Mouse (Mus musculus): ENCODE data around the gene Gnb3. TPM values are rescaled to one million over a fixed set of nuclear protein-coding genes. Genes with fewer than 3 reads are reported as not detected.
A peak's percentile ranks its signal among the peaks of the same experiment; 100 is the strongest.

Gene Gnb3
- polyA plus RNA-seq, 1 experiment from 2014 or later, result 0.22 TPM

DNA sequence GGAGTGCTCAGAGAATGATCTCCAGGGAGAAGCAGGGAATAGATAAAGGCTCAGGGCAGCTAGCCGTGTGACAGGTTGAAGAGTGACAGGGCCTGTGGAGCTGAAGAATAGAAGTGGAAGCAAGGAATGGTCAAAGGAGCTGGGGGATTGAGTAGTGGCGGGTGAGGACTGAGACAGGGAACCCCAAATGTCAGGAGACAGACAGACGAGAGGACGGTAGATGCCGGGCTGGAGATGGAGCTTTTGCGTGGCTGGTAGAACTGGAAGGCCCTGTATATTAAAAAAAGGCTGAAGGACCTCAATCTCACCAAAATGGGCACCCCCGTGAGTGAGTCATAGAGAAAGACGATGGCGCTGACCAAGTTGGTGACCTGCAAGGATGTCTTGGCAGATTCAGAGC, 20.4 kb upstream of the Gnb3 start:
- no peak for DNase-seq (ENCODE audit: low spot score)
- Histone ChIP-seq H3K4me2 (replicated peaks; ENCODE audit: low read depth, low read length) (no peak overlapping the region), H3K9me3 (ENCODE audit: control insufficient read depth, low read length) (no peaks in the 10 kb centered on the region), H3K27me3 (ENCODE audit: control insufficient read depth, insufficient read depth, low read length) (no peaks in the 10 kb centered on the region), H3K4me1 (replicated peaks; ENCODE audit: control insufficient read depth, insufficient read depth, low read length) (peaks cover 23% of the 10 kb centered on the region), H3K36me3 (ENCODE audit: control insufficient read depth, insufficient read depth, low read length) (no peaks in the 10 kb centered on the region), H3K4me3 (ENCODE audit: low read depth, low read length) (no peak overlapping the region), H3K9ac (ENCODE audit: low read depth, low read length) (no peak overlapping the region), H3K27ac (ENCODE audit: low read depth, low read length) (no peak overlapping the region)
- WGBS, result 78% methylated on average over 9 of the region's 9 CpGs
- no peak for ATAC-seq (ENCODE audit: low FRiP score)

DNA sequence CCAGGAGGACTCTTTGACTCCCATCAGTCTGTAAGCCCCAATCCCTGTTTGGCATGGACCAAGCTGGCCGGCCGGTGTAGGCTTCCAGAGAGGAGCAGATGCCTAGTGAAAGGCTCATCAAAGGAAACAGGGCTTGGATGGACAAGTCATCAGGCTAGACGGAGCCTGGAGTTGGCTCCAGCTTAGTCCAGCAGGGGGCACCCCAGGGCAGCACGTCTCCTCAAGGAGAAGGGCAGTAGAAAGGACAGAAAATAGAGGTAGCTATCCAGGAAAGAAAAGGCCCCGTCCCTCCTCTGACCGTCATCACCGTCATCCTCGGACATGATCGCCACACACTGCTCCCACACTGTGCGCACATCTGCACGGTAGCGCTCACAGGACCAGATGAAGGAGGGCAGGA, 19.6 kb upstream of the Gnb3 start:
- Histone ChIP-seq H3K4me2 (replicated peaks; ENCODE audit: low read depth, low read length) (no peak overlapping the region), H3K4me3 (ENCODE audit: low read depth, low read length) (no peak overlapping the region), H3K4me1 (replicated peaks; ENCODE audit: control insufficient read depth, insufficient read depth, low read length) (peaks cover 23% of the 10 kb centered on the region), H3K9ac (ENCODE audit: low read depth, low read length) (peak overlapping the region; percentile 47), H3K36me3 (ENCODE audit: control insufficient read depth, insufficient read depth, low read length) (no peaks in the 10 kb centered on the region), H3K9me3 (ENCODE audit: control insufficient read depth, low read length) (no peaks in the 10 kb centered on the region), H3K27me3 (ENCODE audit: control insufficient read depth, insufficient read depth, low read length) (no peaks in the 10 kb centered on the region), H3K27ac (ENCODE audit: low read depth, low read length) (no peak overlapping the region)
- DNase-seq (ENCODE audit: low spot score) (peak; percentile 92), ATAC-seq (ENCODE audit: low FRiP score) (peak; percentile 9; the same call in 1 of the 2 replicates)
- 11% methylated on average over 12 of the region's 12 CpGs for WGBS

DNA sequence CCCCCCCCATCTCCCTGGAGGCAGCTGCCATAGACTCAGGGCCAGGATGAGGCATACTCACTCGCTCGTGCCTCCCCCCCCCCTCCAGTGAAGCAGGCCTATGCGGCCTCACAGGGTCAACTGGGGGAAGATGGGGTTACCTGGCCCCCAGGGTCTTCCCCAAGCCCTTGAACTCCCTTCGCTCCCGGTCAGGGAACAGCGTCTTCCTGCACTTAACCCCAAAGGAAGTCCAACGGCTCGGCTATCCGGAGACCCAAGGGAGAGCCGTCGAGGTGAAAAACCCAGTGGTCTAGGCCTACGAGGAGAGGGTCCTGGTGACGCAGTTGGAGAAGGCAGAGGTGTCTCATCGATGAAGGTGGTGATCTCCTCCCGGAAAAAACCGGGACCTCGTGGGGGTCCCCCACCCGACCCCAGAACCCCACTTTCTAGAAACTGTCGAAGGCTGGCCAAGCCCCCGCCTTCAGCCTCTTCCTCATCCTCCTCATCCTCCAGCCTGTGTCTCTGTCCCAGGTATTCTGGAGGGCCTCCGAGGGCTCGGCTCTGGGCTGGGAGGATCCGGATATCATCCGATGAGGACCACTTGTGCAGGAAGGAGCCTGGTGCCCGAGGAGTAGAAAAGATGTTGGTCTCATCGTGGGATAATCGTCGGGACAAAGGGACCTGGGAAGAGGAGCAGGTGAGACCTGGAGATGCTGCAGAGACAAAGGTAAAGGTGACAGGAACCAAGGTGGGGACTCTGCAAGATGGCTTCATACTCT, 18.7 kb upstream of the Gnb3 start:
- 78% methylated on average over 26 of the region's 28 CpGs for WGBS
- Histone ChIP-seq H3K4me3 (ENCODE audit: low read depth, low read length) (no peak overlapping the region), H3K36me3 (ENCODE audit: control insufficient read depth, insufficient read depth, low read length) (no peaks in the 10 kb centered on the region), H3K27me3 (ENCODE audit: control insufficient read depth, insufficient read depth, low read length) (no peaks in the 10 kb centered on the region), H3K27ac (ENCODE audit: low read depth, low read length) (no peak overlapping the region), H3K4me2 (replicated peaks; ENCODE audit: low read depth, low read length) (no peak overlapping the region; the same call in 1 of the 2 replicates), H3K9ac (ENCODE audit: low read depth, low read length) (no peak overlapping the region), H3K9me3 (ENCODE audit: control insufficient read depth, low read length) (no peaks in the 10 kb centered on the region), H3K4me1 (replicated peaks; ENCODE audit: control insufficient read depth, insufficient read depth, low read length) (peaks cover 19% of the 10 kb centered on the region)
- DNase-seq (ENCODE audit: low spot score), result no peak
- ATAC-seq (ENCODE audit: low FRiP score), result no peak

DNA sequence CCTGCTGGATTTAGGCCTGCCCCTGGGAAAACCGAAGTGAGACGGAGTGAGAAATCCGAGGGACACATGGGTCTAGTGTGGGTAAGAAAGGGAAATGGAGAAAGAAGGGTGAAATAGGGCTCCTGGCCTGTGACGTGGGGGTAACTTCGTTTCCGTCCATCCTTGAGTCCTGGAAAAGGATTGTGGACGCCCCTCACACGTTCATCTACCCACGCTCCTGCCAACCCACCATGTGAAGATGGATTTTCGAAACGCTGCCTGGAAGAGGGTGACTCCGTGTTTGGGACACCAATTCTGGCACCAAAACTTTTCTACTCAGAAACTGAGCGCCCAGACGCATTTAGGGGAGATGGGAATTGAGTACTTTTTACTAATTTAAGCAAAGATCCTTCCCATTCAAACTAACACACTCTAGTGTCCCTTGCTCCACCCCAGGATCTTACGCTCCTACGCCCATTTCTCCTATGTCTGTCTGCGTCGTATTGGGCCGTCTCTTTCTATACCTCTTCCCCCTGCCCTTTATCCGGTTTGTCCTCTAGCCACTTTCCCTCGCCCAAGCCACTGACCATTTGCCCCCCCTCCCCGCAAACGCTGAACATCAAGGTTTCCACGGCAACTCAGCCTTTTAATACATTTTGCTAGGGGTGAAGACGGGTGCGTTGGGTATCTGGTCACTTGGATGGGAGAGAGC, 17.9 kb upstream of the Gnb3 start:
- 23% methylated on average over 26 of the region's 26 CpGs for WGBS
- Histone ChIP-seq H3K4me1 (replicated peaks; ENCODE audit: control insufficient read depth, insufficient read depth, low read length) (peaks cover 15% of the 10 kb centered on the region), H3K9ac (ENCODE audit: low read depth, low read length) (peak overlapping the region; percentile 97), H3K27me3 (ENCODE audit: control insufficient read depth, insufficient read depth, low read length) (no peaks in the 10 kb centered on the region), H3K4me3 (ENCODE audit: low read depth, low read length) (peak overlapping the region; percentile 73), H3K9me3 (ENCODE audit: control insufficient read depth, low read length) (no peaks in the 10 kb centered on the region), H3K27ac (ENCODE audit: low read depth, low read length) (peak overlapping the region; percentile 94; the same call in 1 of the 2 replicates), H3K36me3 (ENCODE audit: control insufficient read depth, insufficient read depth, low read length) (no peaks in the 10 kb centered on the region), H3K4me2 (replicated peaks; ENCODE audit: low read depth, low read length) (peak overlapping the region; percentile 95)
- DNase-seq (ENCODE audit: low spot score) (no peak), ATAC-seq (ENCODE audit: low FRiP score) (no peak)

DNA sequence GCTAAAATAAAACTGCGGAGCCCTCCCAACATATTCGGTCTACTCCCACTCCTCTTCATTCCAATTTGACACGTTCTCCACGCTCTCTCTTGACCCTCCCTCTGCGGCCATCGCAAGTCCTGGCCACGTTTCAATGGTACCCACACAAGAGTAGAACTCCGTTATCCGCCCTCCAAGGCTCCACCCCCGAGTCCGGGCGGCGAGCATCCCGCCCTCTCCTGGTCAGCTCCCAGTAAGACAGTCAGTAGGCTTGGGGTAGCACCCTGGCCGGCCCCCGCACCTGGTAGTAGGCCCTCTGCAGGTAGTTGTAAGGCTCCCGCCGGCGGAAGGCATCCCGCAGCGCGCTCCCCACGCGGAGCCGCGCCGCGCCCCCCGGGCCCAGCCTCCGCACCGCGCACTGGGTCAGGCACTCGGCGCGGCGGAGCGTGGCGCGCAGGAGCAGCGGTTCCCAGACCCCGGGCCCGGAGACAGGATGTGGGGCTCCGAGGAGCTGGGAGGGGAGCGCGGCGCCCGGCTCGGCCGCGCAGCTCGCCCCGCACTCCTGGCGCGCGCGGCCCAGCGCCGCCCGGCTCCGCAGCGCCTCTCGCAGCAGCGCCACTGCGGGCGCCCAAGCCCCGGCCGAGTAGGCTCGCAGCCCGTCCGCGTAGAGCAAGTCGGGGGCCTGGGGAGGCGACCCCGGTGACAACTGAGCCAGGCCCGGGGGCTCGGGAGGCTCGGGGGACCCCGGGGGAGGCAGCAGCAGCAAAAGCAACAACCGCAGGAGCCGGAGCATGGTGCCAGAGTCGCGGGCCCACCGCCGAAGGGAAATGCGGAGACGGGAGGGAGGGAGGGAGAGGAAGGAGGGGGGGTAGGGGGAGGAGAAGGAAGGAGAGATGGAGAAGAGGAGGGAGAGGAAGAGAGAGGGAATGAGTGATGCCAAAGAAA, 17.1 kb upstream of the Gnb3 start, which contains the start of gene P3h3:
P3h3 (minus strand) TSS at position 837 of the 924 bp plus-strand sequence.
- H3K36me3 ChIP-seq (ENCODE audit: control insufficient read depth, insufficient read depth, low read length), result no peaks in the 10 kb centered on the region

DNA sequence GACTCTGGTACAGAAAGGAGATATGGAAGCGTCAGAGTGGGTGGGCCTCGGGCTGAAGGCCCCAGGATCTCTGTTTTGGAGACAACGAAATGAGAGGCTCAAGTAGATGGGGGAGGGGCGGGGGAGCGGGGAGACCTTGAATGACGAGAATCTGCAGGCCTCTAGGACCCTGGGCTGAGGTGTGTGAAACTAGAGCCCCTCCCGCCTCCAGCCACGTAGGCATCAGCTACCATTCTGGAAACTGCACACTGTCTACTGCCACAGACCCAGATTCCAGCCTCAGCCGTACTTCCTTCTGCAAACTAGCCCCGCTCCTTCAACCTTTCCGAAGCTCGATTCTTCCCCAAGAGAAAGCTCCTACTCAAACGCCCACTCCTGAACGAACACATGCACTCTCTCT, 16.2 kb upstream of the Gnb3 start:
- Histone ChIP-seq H3K4me3 (ENCODE audit: low read depth, low read length) (peak overlapping the region; percentile 73), H3K27ac (ENCODE audit: low read depth, low read length) (peak overlapping the region; percentile 94; the same call in 1 of the 2 replicates), H3K9ac (ENCODE audit: low read depth, low read length) (peak overlapping the region; percentile 97; the same call in 1 of the 2 replicates), H3K36me3 (ENCODE audit: control insufficient read depth, insufficient read depth, low read length) (no peaks in the 10 kb centered on the region), H3K9me3 (ENCODE audit: control insufficient read depth, low read length) (no peaks in the 10 kb centered on the region), H3K27me3 (ENCODE audit: control insufficient read depth, insufficient read depth, low read length) (no peaks in the 10 kb centered on the region), H3K4me1 (replicated peaks; ENCODE audit: control insufficient read depth, insufficient read depth, low read length) (peaks cover 3% of the 10 kb centered on the region; the same call in 1 of the 2 replicates), H3K4me2 (replicated peaks; ENCODE audit: low read depth, low read length) (peak overlapping the region; percentile 95)
- DNase-seq (ENCODE audit: low spot score), result peak; percentile 74
- ATAC-seq (ENCODE audit: low FRiP score), result peak; percentile 41
- WGBS, result 11% methylated on average over 13 of the region's 14 CpGs

More for the DNA sequence above, 17.1 kb upstream of the Gnb3 start, which contains the start of gene P3h3:
- Histone ChIP-seq H3K9ac (ENCODE audit: low read depth, low read length) (peak within 1 kb of the TSS; percentile 97), H3K4me3 (ENCODE audit: low read depth, low read length) (peak within 1 kb of the TSS; percentile 73), H3K4me2 (replicated peaks; ENCODE audit: low read depth, low read length) (peak within 1 kb of the TSS; percentile 95), H3K27ac (ENCODE audit: low read depth, low read length) (peak within 1 kb of the TSS; percentile 94), H3K4me1 (replicated peaks; ENCODE audit: control insufficient read depth, insufficient read depth, low read length) (peaks cover 11% of the 10 kb centered on the region), H3K27me3 (ENCODE audit: control insufficient read depth, insufficient read depth, low read length) (no peaks in the 10 kb centered on the region), H3K9me3 (ENCODE audit: control insufficient read depth, low read length) (no peaks in the 10 kb centered on the region)
- ATAC-seq (ENCODE audit: low FRiP score) (peak; percentile 88), DNase-seq (ENCODE audit: low spot score) (peak; percentile 90)
- under 1% methylated on average over 74 of the region's 86 CpGs for WGBS

DNA sequence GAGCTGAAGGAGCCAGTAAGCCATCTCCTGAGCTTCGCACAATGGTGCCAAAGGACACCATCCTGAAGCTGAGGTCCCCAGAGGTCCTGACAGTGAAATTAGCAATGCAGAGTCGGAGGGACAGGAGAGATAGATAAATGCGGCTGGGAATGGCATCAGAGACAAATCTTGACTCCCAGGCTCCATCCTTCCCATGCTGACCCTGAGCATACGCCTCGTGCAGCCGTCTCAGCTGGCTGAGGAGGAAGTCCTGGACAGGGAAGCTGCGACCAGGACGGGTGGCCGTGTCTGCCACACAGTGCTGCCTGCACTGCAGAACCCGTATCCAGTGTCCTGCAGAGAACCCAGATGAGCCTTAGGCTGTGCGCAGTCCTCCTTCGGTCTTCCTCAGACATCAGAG, 14.6 kb upstream of the Gnb3 start:
- Histone ChIP-seq H3K4me1 (replicated peaks; ENCODE audit: control insufficient read depth, insufficient read depth, low read length) (0 out of 2 replicates have a peak, but pooled peaks cover 2% of the 10 kb centered on the region), H3K4me3 (ENCODE audit: low read depth, low read length) (no peak overlapping the region), H3K9ac (ENCODE audit: low read depth, low read length) (no peak overlapping the region), H3K4me2 (replicated peaks; ENCODE audit: low read depth, low read length) (no peak overlapping the region), H3K36me3 (ENCODE audit: control insufficient read depth, insufficient read depth, low read length) (no peaks in the 10 kb centered on the region), H3K9me3 (ENCODE audit: control insufficient read depth, low read length) (no peaks in the 10 kb centered on the region), H3K27me3 (ENCODE audit: control insufficient read depth, insufficient read depth, low read length) (no peaks in the 10 kb centered on the region), H3K27ac (ENCODE audit: low read depth, low read length) (no peak overlapping the region)
- ATAC-seq (ENCODE audit: low FRiP score) (no peak), DNase-seq (ENCODE audit: low spot score) (no peak)
- WGBS, result 75% methylated on average over 12 of the region's 12 CpGs

DNA sequence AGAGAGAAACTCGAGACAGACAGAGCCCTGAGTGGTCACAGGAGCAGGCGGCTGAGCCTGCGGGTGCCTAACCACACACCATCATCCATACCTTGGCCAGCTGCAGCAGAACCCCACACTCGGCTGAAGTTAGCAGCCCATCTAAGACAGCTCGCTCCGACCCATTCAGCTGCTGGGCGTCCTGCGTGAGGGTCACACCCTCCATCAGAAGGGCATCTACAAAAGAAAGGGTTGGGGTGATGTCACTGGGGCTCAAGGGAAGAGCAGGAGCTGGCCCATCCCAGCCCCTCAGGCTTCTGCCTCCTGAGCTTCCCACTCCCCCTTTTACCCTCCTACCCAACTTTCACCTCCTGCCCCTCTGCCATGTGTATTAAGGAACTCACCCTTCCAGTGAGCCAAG, 10.5 kb upstream of the Gnb3 start:
- 62% methylated on average over 8 of the region's 8 CpGs for WGBS
- no peak overlapping the region for H3K4me3 ChIP-seq (ENCODE audit: low read depth, low read length)
- ATAC-seq (ENCODE audit: low FRiP score), result no peak
- no peaks in the 10 kb centered on the region for H3K9me3 ChIP-seq (ENCODE audit: control insufficient read depth, low read length)
- no peak overlapping the region for H3K4me2 ChIP-seq (replicated peaks; ENCODE audit: low read depth, low read length)
- no peaks in the 10 kb centered on the region for H3K27me3 ChIP-seq (ENCODE audit: control insufficient read depth, insufficient read depth, low read length)
- no peak for DNase-seq (ENCODE audit: low spot score)
- no peak overlapping the region for H3K9ac ChIP-seq (ENCODE audit: low read depth, low read length)
- H3K36me3 ChIP-seq (ENCODE audit: control insufficient read depth, insufficient read depth, low read length), result no peaks in the 10 kb centered on the region
- H3K27ac ChIP-seq (ENCODE audit: low read depth, low read length), result no peak overlapping the region
- H3K4me1 ChIP-seq (replicated peaks; ENCODE audit: control insufficient read depth, insufficient read depth, low read length), result no peaks in the 10 kb centered on the region

Data from hindbrain, embryonic 11.5 days (tissue).